ENCODE assay signal across 8 mouse cellular contexts in the genomic region with DNA sequence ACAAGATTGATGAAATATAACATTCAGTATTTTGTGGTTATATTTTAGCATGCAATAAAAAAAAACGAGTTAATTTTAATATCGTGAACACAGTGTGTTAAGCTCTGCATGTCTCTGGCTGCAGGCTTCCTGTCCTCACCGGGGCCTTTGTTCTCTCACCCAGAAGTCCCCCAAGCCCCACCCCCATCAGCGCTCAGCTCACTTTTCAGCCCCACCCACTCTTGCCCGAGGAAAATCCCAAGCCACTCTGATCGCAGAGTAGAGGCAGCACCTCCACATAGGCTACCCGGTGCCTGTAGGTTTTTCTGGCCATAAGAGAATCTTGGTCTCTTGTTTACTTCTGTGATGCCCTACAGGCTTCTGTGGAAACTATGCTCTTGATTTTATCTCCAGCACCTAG. TPM values are rescaled to one million over a fixed set of nuclear protein-coding genes. Genes with fewer than 3 reads are reported as not detected.
A peak's percentile ranks its signal among the peaks of the same experiment; 100 is the strongest.
DNase-seq lines count a peak whose midpoint lies in the region; ATAC-seq and TF ChIP-seq lines count a peak whose summit lies in the region.

No protein-coding gene starts in this region.

- no peak overlapping the region for H3K27ac ChIP-seq in liver, adult 2 months (replicated peaks; ENCODE audit: insufficient read depth, low read depth, low read length)
- H3K27ac ChIP-seq in midbrain, embryonic 15.5 days, result peak overlapping the region; percentile 91

- ATAC-seq in frontal cortex, adult (ENCODE audit: low TSS enrichment), result peak; percentile 62
- peak; percentile 90 for ATAC-seq in midbrain, embryonic 15.5 days (replicated peaks)

- DNase-seq in frontal cortex, postnatal 25 days (ENCODE audit: low spot score in 2 of 2), result no peak
- peak; percentile 44 to 69 for DNase-seq in adrenal gland, postnatal 36 days
- DNase-seq in gastrocnemius, postnatal 10 days, result peak; percentile 13
- peak; percentile 71 for DNase-seq in induced T-regulatory cell, adult 2 months (ENCODE audit: low read depth)
- DNase-seq in liver, adult 2 months (ENCODE audit: extremely low read depth, low read depth, low spot score), result peak; percentile 21
- peak; percentile 78 for DNase-seq in testis, postnatal 10 days (ENCODE audit: low spot score)

- H3K4me1 ChIP-seq in liver, adult 2 months (ENCODE audit: control insufficient read depth, insufficient read depth, low read length), result no peaks in the 10 kb centered on the region
- H3K4me1 ChIP-seq in midbrain, embryonic 15.5 days, result peaks cover 28% of the 10 kb centered on the region

- H3K4me3 ChIP-seq in liver, adult 2 months (ENCODE audit: insufficient read depth, low read depth, low read length), result no peak overlapping the region
- H3K4me3 ChIP-seq in midbrain, embryonic 15.5 days, result peak overlapping the region; percentile 23

- H3K9me3 ChIP-seq in midbrain, embryonic 15.5 days, result no peaks in the 10 kb centered on the region

- no peaks in the 10 kb centered on the region for H3K27me3 ChIP-seq in liver, adult 2 months (ENCODE audit: control insufficient read depth, insufficient read depth, low read length)
- no peaks in the 10 kb centered on the region for H3K27me3 ChIP-seq in midbrain, embryonic 15.5 days (replicated peaks)

- H3K4me2 ChIP-seq in midbrain, embryonic 15.5 days, result peak overlapping the region; percentile 52

- H3K36me3 ChIP-seq in liver, adult 2 months (ENCODE audit: control insufficient read depth, insufficient read depth, low read length), result no peaks in the 10 kb centered on the region
- no peaks in the 10 kb centered on the region for H3K36me3 ChIP-seq in midbrain, embryonic 15.5 days (replicated peaks)

- WGBS in liver, adult 2 months, result under 1% methylated on average over 7 of the region's 7 CpGs
- WGBS in midbrain, embryonic 15.5 days, result 0% methylated on average over 7 of the region's 7 CpGs

- H3K79me2 ChIP-seq in liver, adult 2 months (ENCODE audit: control insufficient read depth, insufficient read depth, low read length), result no peaks in the 10 kb centered on the region

- H3K9ac ChIP-seq in liver, adult 2 months (ENCODE audit: low read depth, low read length), result no peak overlapping the region
- 0 out of 2 replicates have a peak overlapping the region, but pooled peaks have one; percentile 16 for H3K9ac ChIP-seq in midbrain, embryonic 15.5 days

- TF ChIP-seq POLR2A in liver, adult 2 months (IDR thresholded peaks at IDR 0.05; ENCODE audit: extremely low read depth, insufficient read depth, low read length), result no peak

- TF ChIP-seq CTCF in liver, adult 2 months (IDR thresholded peaks at IDR 0.05; ENCODE audit: low read depth, low read length), result no peak

RNA-seq across cellular contexts. Expression of gene Slc38a11, which starts 50.4 kb away (rescaled TPM):
- total RNA-seq in adrenal gland, postnatal 36 days (2021), result 10 to 100 TPM; 14.7 to 19.4 TPM
- total RNA-seq in gastrocnemius, postnatal 10 days (2021), result 1 to 10 TPM; 1.4 to 1.5 TPM
- total RNA-seq in liver, adult 2 months (2014; rRNA removed), result 0.27 and 0.37 TPM in 2 replicates
- not detected in 2 replicates for polyA plus RNA-seq in liver, adult 2 months (2012; rRNA removed)
- polyA plus RNA-seq in midbrain, embryonic 15.5 days (2015; fragmentation: Nextera tagmentation; extraction: Ambion mirVana), result 0.93 and 1.0 TPM in 2 replicates

Comparison
In these comparisons a context has a peak if more than half of its experiments do, and no peak if none do; other contexts are left out.
1. DNase-seq: peak in adrenal gland, postnatal 36 days (2 of 2), gastrocnemius, postnatal 10 days (single experiment), induced T-regulatory cell, adult 2 months (single experiment), liver, adult 2 months (single experiment) and testis, postnatal 10 days (single experiment); none in frontal cortex, postnatal 25 days (0 of 2).
2. RNA of gene Slc38a11, which starts 50.4 kb away (total RNA-seq): 14.7 to 19.4 TPM in adrenal gland, postnatal 36 days; 1.4 to 1.5 TPM in gastrocnemius, postnatal 10 days and 0.27 to 0.37 TPM in liver, adult 2 months; every median in the first group is over 4 times any median in the second.